Mouse (Mus musculus): ENCODE results near the gene Cfap54.

Cfap54 gene

GRCm38 (mm10) chr10:93081133-93081779, at the start of gene Cfap54:
Gene Cfap54 (minus strand): TSS chr10:93081618.
- TF ChIP-seq GATA4 (IDR thresholded peaks at IDR 0.05; ENCODE audit: insufficient replicate concordance, low read length), result no peak

DNA sequence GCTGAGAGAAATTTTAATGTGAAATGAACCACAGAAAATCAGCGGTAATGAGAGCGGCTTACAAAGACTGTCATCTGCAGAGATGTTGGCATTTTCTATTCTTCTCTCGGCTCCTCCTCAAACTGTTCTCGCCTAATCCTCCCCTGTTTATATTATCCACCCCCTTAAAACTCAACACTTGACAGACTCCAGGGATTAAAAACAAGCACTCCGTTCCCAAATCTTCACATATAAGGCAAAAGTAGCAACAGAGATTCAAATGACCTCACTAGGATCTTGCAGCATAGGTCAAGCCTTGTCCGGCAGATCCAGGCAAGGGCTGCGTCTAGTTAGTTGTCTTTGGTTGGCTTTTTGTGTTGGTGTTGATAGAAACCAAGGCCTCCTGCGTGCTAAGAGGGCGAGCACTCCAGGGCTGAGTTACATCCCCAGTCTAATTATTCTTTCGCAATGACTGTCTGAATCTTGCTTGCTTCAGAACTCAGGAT, 49.1 kb upstream of the Cfap54 start:
- TF ChIP-seq GATA4 (IDR thresholded peaks at IDR 0.05; ENCODE audit: insufficient replicate concordance, low read length), result no peak

GRCm38 (mm10) chr10:93129904-93130455, 48.6 kb upstream of the Cfap54 start:
- no peak for TF ChIP-seq GATA4 (IDR thresholded peaks at IDR 0.05; ENCODE audit: insufficient replicate concordance, low read length)

DNA sequence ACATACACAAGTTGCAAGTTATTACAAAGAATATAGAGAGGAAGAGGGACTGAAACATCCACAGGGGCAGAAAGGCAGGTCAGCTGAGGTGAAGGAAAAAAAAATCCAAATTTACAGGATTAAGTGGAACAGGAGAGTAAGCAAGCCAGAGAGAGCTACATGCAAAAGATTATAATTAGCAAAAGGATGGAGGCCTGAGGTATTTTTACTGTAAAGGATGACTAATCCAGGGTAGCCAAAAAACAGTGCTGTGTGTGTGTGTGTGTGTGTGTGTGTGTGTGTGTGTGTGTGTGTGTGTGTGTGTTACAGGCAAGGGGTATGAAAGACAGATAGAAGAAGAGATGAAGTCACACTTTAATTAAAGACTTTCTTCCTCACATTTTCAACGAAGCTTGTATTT, 47.9 kb upstream of the Cfap54 start:
- TF ChIP-seq GATA4 (IDR thresholded peaks at IDR 0.05; ENCODE audit: insufficient replicate concordance, low read length), result no peak

GRCm38 (mm10) chr10:93128566-93128965, 47.1 kb upstream of the Cfap54 start:
- no peak for TF ChIP-seq GATA4 (IDR thresholded peaks at IDR 0.05; ENCODE audit: insufficient replicate concordance, low read length)

DNA sequence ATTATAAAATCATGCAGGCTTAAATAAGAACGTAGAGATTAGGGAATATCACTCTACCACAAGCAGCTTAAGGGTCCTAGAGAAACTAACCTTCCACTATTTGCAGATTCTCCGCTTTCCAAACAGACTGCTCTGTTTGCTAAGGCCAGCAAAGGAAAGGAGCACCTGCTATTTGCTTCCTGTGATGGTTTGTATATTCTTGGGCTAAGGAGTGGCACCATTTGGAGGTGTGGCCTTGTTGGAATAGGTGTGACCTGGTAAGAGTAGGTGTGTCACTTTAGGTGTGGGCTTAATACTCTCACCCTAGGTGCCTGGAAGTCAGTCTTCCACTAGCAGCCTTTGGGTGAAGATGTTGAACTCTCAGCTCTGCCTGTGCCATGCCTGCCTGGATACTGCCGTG, 44.6 kb upstream of the Cfap54 start:
- TF ChIP-seq GATA4 (IDR thresholded peaks at IDR 0.05; ENCODE audit: insufficient replicate concordance, low read length), result no peak

- TF ChIP-seq GATA4 (IDR thresholded peaks at IDR 0.05; ENCODE audit: insufficient replicate concordance, low read length), result peak; percentile 89; the same call in 1 of the 2 replicates
These were observed 42.7 kb upstream of the Cfap54 start for GRCm38 (mm10) chr10:93123957-93124613.

GRCm38 (mm10) chr10:93123310-93123709, 41.9 kb upstream of the Cfap54 start:
- no peak for TF ChIP-seq GATA4 (IDR thresholded peaks at IDR 0.05; ENCODE audit: insufficient replicate concordance, low read length)

GRCm38 (mm10) chr10:93122399-93123184, 41.2 kb upstream of the Cfap54 start:
- TF ChIP-seq GATA4 (IDR thresholded peaks at IDR 0.05; ENCODE audit: insufficient replicate concordance, low read length), result no peak

DNA sequence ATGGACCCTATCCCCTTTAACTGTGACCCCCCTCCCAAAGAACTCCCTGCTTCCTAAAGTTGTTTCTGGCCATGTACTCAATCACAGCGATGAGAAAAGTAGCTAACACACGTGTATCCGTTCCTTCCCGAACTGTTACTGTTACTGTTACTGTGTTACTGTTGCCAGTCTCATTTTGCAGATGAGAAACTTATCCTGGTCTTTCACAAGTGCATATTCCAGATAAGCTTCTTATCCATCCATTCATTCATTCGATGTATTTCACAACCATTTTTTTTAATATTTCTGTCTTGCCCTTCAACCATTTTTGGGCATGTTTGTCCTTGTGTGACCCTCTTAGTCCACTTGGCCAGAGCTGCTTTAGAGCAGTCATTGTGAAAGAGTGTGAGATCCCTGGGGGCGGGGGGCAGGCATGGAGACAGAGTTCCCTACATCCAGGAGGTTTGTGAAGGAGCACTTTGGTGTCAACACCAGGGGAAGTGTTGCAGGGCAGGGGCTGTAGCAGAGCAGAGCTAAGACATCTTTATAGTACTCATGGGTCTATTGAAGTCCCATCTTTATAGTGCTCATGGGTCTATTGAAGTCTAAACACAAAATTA, 39.9 kb upstream of the Cfap54 start:
- no peak for TF ChIP-seq GATA4 (IDR thresholded peaks at IDR 0.05; ENCODE audit: insufficient replicate concordance, low read length)

- TF ChIP-seq GATA4 (IDR thresholded peaks at IDR 0.05; ENCODE audit: insufficient replicate concordance, low read length), result no peak
These were observed 38.4 kb upstream of the Cfap54 start for GRCm38 (mm10) chr10:93119809-93120208.

- no peak for TF ChIP-seq GATA4 (IDR thresholded peaks at IDR 0.05; ENCODE audit: insufficient replicate concordance, low read length)
These were observed 35.2 kb upstream of the Cfap54 start for GRCm38 (mm10) chr10:93116636-93117035.

DNA sequence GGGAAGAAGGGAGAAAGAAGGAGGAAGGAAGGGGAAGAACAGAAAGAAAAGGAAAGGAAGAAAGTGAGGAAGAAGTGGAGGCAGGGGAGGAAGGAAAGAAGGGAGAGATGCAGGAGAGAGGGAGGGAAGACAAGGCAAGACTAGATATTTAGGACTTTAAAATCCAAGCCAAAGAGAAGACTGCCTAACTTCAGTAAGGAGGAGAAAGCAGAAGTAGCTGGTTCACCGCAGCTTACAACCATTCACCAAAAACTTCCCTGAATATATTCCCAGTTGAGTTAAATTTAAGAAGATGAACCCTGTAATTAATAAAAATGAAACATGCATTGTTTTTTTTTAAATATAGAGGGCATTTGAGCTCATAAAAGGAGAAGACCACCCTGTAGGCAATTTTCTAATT, 34.3 kb upstream of the Cfap54 start:
- no peak for TF ChIP-seq GATA4 (IDR thresholded peaks at IDR 0.05; ENCODE audit: insufficient replicate concordance, low read length)

GRCm38 (mm10) chr10:93114782-93115181, 33.4 kb upstream of the Cfap54 start:
- TF ChIP-seq GATA4 (IDR thresholded peaks at IDR 0.05; ENCODE audit: insufficient replicate concordance, low read length), result no peak

GRCm38 (mm10) chr10:93113968-93114367, 32.5 kb upstream of the Cfap54 start:
- TF ChIP-seq GATA4 (IDR thresholded peaks at IDR 0.05; ENCODE audit: insufficient replicate concordance, low read length), result no peak
